8 mouse cellular contexts compared by ENCODE assay signal in genomic region chr11:32363610-32364220, GRCm38 (mm10). TPM values are rescaled to one million over a fixed set of nuclear protein-coding genes. Genes with fewer than 3 reads are reported as not detected.
DNase-seq lines count a peak whose midpoint lies in the region; ATAC-seq and TF ChIP-seq lines count a peak whose summit lies in the region.
"Had no signal": no experiment of that assay in that cellular context is flagged by ENCODE, and none has a peak within 500 bp of the region (broad histone marks: within the 10 kb centered on the region; RNA-seq: fewer than 3 reads in every experiment).

No protein-coding gene starts in this region.

- no peaks in the 10 kb centered on the region for H3K9me3 ChIP-seq in liver, embryonic 16.5 days (replicated peaks; ENCODE audit: control insufficient read depth, low read length)
- H3K9me3 ChIP-seq in liver, embryonic 12.5 days (replicated peaks), result no peaks in the 10 kb centered on the region
- no peaks in the 10 kb centered on the region for H3K9me3 ChIP-seq in forebrain, embryonic 10.5 days
- no peaks in the 10 kb centered on the region for H3K9me3 ChIP-seq in stomach, postnatal 0 days (ENCODE audit: control insufficient read depth, low read length)
- H3K9me3 ChIP-seq: liver, embryonic 13.5 days had no signal

- WGBS in liver, embryonic 16.5 days (ENCODE audit: insufficient replicate concordance), result 66% methylated on average over 3 of the region's 3 CpGs
- WGBS in liver, embryonic 12.5 days (ENCODE audit: insufficient replicate concordance), result 64% methylated on average over 3 of the region's 3 CpGs
- 92% methylated on average over 3 of the region's 3 CpGs for WGBS in forebrain, embryonic 10.5 days
- 51% methylated on average over 3 of the region's 3 CpGs for WGBS in stomach, postnatal 0 days

- no peaks in the 10 kb centered on the region for H3K36me3 ChIP-seq in liver, embryonic 16.5 days (ENCODE audit: control insufficient read depth, insufficient read depth)
- H3K36me3 ChIP-seq in liver, embryonic 12.5 days, result no peaks in the 10 kb centered on the region
- H3K36me3 ChIP-seq in forebrain, embryonic 10.5 days (replicated peaks), result peaks cover 27% of the 10 kb centered on the region
- no peaks in the 10 kb centered on the region for H3K36me3 ChIP-seq in stomach, postnatal 0 days (ENCODE audit: control insufficient read depth, insufficient read depth, low read length)
- H3K36me3 ChIP-seq: liver, embryonic 13.5 days had no signal

- no peak overlapping the region for H3K27ac ChIP-seq in liver, embryonic 16.5 days (ENCODE audit: low read length)
- H3K27ac ChIP-seq in liver, embryonic 12.5 days, result no peak overlapping the region
- H3K27ac ChIP-seq in forebrain, embryonic 10.5 days, result peak overlapping the region; percentile 13; the same call in 1 of the 2 replicates
- H3K27ac ChIP-seq in stomach, postnatal 0 days (replicated peaks), result peak overlapping the region; percentile 56; the same call in 1 of the 2 replicates
- H3K27ac ChIP-seq: liver, embryonic 13.5 days had no signal

- no peaks in the 10 kb centered on the region for H3K27me3 ChIP-seq in liver, embryonic 16.5 days (ENCODE audit: control insufficient read depth, insufficient read depth, low read depth, low read length)
- no peaks in the 10 kb centered on the region for H3K27me3 ChIP-seq in liver, embryonic 12.5 days (replicated peaks)
- no peaks in the 10 kb centered on the region for H3K27me3 ChIP-seq in forebrain, embryonic 10.5 days (ENCODE audit: poor library complexity, severe bottlenecking)
- H3K27me3 ChIP-seq in stomach, postnatal 0 days (ENCODE audit: control insufficient read depth, insufficient read depth, low read length), result no peaks in the 10 kb centered on the region
- H3K27me3 ChIP-seq: liver, embryonic 13.5 days had no signal

- no peak for TF ChIP-seq EP300 in stomach, postnatal 0 days (optimal IDR thresholded peaks at IDR 0.05)

- 0 out of 2 replicates have a peak, but pooled peaks have one; percentile 24 for ATAC-seq in liver, embryonic 16.5 days (ENCODE audit: low read depth)
- no peak for ATAC-seq in liver, embryonic 12.5 days
- peak; percentile 15; the same call in 1 of the 2 replicates for ATAC-seq in stomach, postnatal 0 days (ENCODE audit: low FRiP score, low TSS enrichment)
- ATAC-seq in megakaryocyte-erythroid progenitor cell, adult 5-6 weeks (replicated peaks; ENCODE audit: low FRiP score, low TSS enrichment, poor library complexity, severe bottlenecking), result no peak

- no peaks in the 10 kb centered on the region; the same call in 1 of the 2 replicates for H3K4me1 ChIP-seq in liver, embryonic 16.5 days (ENCODE audit: control insufficient read depth, low read depth, low read length)
- H3K4me1 ChIP-seq in liver, embryonic 12.5 days, result peaks cover 13% of the 10 kb centered on the region
- peaks cover 35% of the 10 kb centered on the region for H3K4me1 ChIP-seq in forebrain, embryonic 10.5 days
- H3K4me1 ChIP-seq in stomach, postnatal 0 days (replicated peaks; ENCODE audit: control insufficient read depth, insufficient read depth), result peaks cover 17% of the 10 kb centered on the region; the same call in 1 of the 2 replicates

- intact Hi-C loops in left cerebral cortex, postnatal 4 days (cut with DNase I), result no loop called here

- peak; percentile 23 to 40 for DNase-seq in cerebellum, adult 18-20 months
- no peak for DNase-seq in forebrain, embryonic 10.5 days (ENCODE audit: extremely low spot score, low spot score)
- DNase-seq in left cerebral cortex, postnatal 4 days, result peak; percentile 87
- DNase-seq in stomach, postnatal 0 days (ENCODE audit: low spot score), result no peak
- DNase-seq: liver, embryonic 13.5 days had no signal

- H3K9ac ChIP-seq in liver, embryonic 16.5 days (ENCODE audit: low read depth, low read length), result no peak overlapping the region
- no peak overlapping the region for H3K9ac ChIP-seq in liver, embryonic 12.5 days
- H3K9ac ChIP-seq in stomach, postnatal 0 days (ENCODE audit: low read length), result no peak overlapping the region
- H3K9ac ChIP-seq: liver, embryonic 13.5 days had no signal

- no peak overlapping the region for H3K4me2 ChIP-seq in liver, embryonic 16.5 days (ENCODE audit: low read depth, low read length)
- H3K4me2 ChIP-seq in liver, embryonic 12.5 days, result no peak overlapping the region
- H3K4me2 ChIP-seq in stomach, postnatal 0 days (replicated peaks; ENCODE audit: low read depth), result no peak overlapping the region
- H3K4me2 ChIP-seq: liver, embryonic 13.5 days had no signal

- TF ChIP-seq CTCF in stomach, postnatal 0 days (IDR thresholded peaks at IDR 0.05; ENCODE audit: low read depth), result no peak

- H3K4me3 ChIP-seq in liver, embryonic 16.5 days (ENCODE audit: low read depth, low read length), result no peak overlapping the region
- H3K4me3 ChIP-seq in liver, embryonic 12.5 days, result no peak overlapping the region
- H3K4me3 ChIP-seq in forebrain, embryonic 10.5 days, result no peak overlapping the region
- no peak overlapping the region for H3K4me3 ChIP-seq in stomach, postnatal 0 days (ENCODE audit: low read depth, low read length)
- H3K4me3 ChIP-seq: liver, embryonic 13.5 days had no signal

RNA-seq across cellular contexts. Expression of gene Sh3pxd2b, which starts 16.1 kb away (rescaled TPM):
- 0.82 and 1.3 TPM in 2 replicates for polyA plus RNA-seq in liver, embryonic 16.5 days (2015; fragmentation: Nextera tagmentation; extraction: Ambion mirVana)
- polyA plus RNA-seq in liver, embryonic 12.5 days (2016; fragmentation: Nextera tagmentation; extraction: Ambion mirVana), result 2.6 and 3.1 TPM in 2 replicates
- 23.0 and 23.4 TPM in 2 replicates for polyA plus RNA-seq in forebrain, embryonic 10.5 days (2016; fragmentation: Nextera tagmentation; extraction: Ambion mirVana)
- total RNA-seq in left cerebral cortex, postnatal 4 days (2021), result 10 to 100 TPM; 43.8 to 48.2 TPM
- 4.8 and 5.0 TPM in 2 replicates for polyA plus RNA-seq in stomach, postnatal 0 days (2015; fragmentation: Nextera tagmentation; extraction: Ambion mirVana)
- total RNA-seq in megakaryocyte-erythroid progenitor cell, adult 5-6 weeks (2014; fragmentation: Nextera tagmentation), result 0.99 and 1.9 TPM in 2 replicates
- 0.52 and 0.57 TPM in 2 replicates for total RNA-seq in megakaryocyte-erythroid progenitor cell, adult 5-6 weeks (2017)

Comparison
In these comparisons a context has a peak if more than half of its experiments do, and no peak if none do; other contexts are left out.
1. ATAC-seq: peak in liver, embryonic 16.5 days (single experiment) and stomach, postnatal 0 days (single experiment); none in liver, embryonic 12.5 days (single experiment) and megakaryocyte-erythroid progenitor cell, adult 5-6 weeks (single experiment).
2. H3K27ac ChIP-seq: peak in forebrain, embryonic 10.5 days (single experiment) and stomach, postnatal 0 days (single experiment); none in liver, embryonic 16.5 days (single experiment) and liver, embryonic 12.5 days (single experiment).
3. DNase-seq: peak in cerebellum, adult 18-20 months (2 of 2) and left cerebral cortex, postnatal 4 days (single experiment); none in forebrain, embryonic 10.5 days (single experiment) and stomach, postnatal 0 days (single experiment).